Mouse (Mus musculus) thymus, adult 2 months (tissue): ENCODE results near the gene Naxd.
"Not testable (repeated sequence)": the region's sequence is repeated elsewhere in the genome, so short reads cannot be mapped to it uniquely, and the experiment has no call there.

Source experiments
- CTCF ChIP-seq: fragments of 200-500 bp; IDR thresholded peaks from 2 replicates; pipeline ENCODE4 v1.5.1; 2012; ENCODE audit warnings: mild to moderate bottlenecking, control low read depth, low read length, moderate library complexity, borderline replicate concordance; ENCODE audit not compliant: control insufficient read depth, poor library complexity, insufficient read depth; ENCODE audit errors: extremely low read depth
- POLR2A ChIP-seq: fragments of 200-500 bp; IDR thresholded peaks from 2 replicates; pipeline ENCODE4 v1.6.1; 2012; ENCODE audit warnings: mild to moderate bottlenecking, low read length, control low read depth, moderate library complexity; ENCODE audit not compliant: control insufficient read depth, poor library complexity, insufficient read depth; ENCODE audit errors: extremely low read depth

- not testable (repeated sequence) for TF ChIP-seq POLR2A, CTCF
Observed at GRCm38 (mm10) chr8:11551497-11551896, 54.2 kb downstream of the Naxd start.
